Mouse (Mus musculus): ENCODE data around the gene Rundc3a. TPM values are rescaled to one million over a fixed set of nuclear protein-coding genes. Genes with fewer than 3 reads are reported as not detected.
A peak's percentile ranks its signal among the peaks of the same experiment; 100 is the strongest.

Gene Rundc3a
- polyA plus RNA-seq, 1 experiment from 2014 or later: 57.0 TPM

- H3K27me3 ChIP-seq (ENCODE audit: insufficient read depth, poor library complexity, severe bottlenecking): peaks cover 11% of the 10 kb centered on the region; the same call in 1 of the 2 replicates
- H3K4me1 ChIP-seq (replicated peaks): peaks cover 40% of the 10 kb centered on the region
- no peak overlapping the region for H3K27ac ChIP-seq
- H3K36me3 ChIP-seq: peaks cover 16% of the 10 kb centered on the region
- DNase-seq (ENCODE audit: low spot score): no peak
- no peaks in the 10 kb centered on the region for H3K9me3 ChIP-seq
- peak overlapping the region; percentile 61; the same call in 1 of the 2 replicates for H3K4me3 ChIP-seq
- 73% methylated on average over 8 of the region's 8 CpGs for WGBS
These were observed 35.9 kb downstream of the Rundc3a start for GRCm38 (mm10) chr11:102428981-102429540.

GRCm38 (mm10) chr11:102429551-102429950 is 36.3 kb downstream of the Rundc3a start:
- Histone ChIP-seq H3K4me3 (peak overlapping the region; percentile 61), H3K4me1 (replicated peaks) (peaks cover 42% of the 10 kb centered on the region), H3K36me3 (peaks cover 17% of the 10 kb centered on the region), H3K27me3 (ENCODE audit: insufficient read depth, poor library complexity, severe bottlenecking) (peaks cover 9% of the 10 kb centered on the region; the same call in 1 of the 2 replicates), H3K27ac (0 out of 2 replicates have a peak overlapping the region, but pooled peaks have one; percentile 82), H3K9me3 (no peaks in the 10 kb centered on the region)
- 46% methylated on average over 3 of the region's 3 CpGs for WGBS
- no peak for DNase-seq (ENCODE audit: low spot score)

- peaks cover 42% of the 10 kb centered on the region for H3K4me1 ChIP-seq (replicated peaks)
- DNase-seq (ENCODE audit: low spot score): peak; percentile 87
- peak within 1 kb of the TSS; percentile 82 for H3K27ac ChIP-seq
- no peaks in the 10 kb centered on the region for H3K9me3 ChIP-seq
- peaks cover 25% of the 10 kb centered on the region for H3K36me3 ChIP-seq
- peak within 1 kb of the TSS; percentile 61 for H3K4me3 ChIP-seq
- whole genome bisulfite sequencing: under 1% methylated on average over 29 of the region's 29 CpGs
- H3K27me3 ChIP-seq (ENCODE audit: insufficient read depth, poor library complexity, severe bottlenecking): peaks cover 7% of the 10 kb centered on the region; the same call in 1 of the 2 replicates
These were observed 37.2 kb downstream of the Rundc3a start, which contains the start of gene Grn for GRCm38 (mm10) chr11:102430121-102431017. TSS of gene Grn (plus strand) at chr11:102430315.

- Histone ChIP-seq H3K27ac (peak overlapping the region; percentile 82), H3K4me1 (replicated peaks) (peaks cover 42% of the 10 kb centered on the region), H3K36me3 (peaks cover 33% of the 10 kb centered on the region), H3K4me3 (peak overlapping the region; percentile 61), H3K9me3 (no peaks in the 10 kb centered on the region), H3K27me3 (ENCODE audit: insufficient read depth, poor library complexity, severe bottlenecking) (peaks cover 12% of the 10 kb centered on the region)
- DNase-seq (ENCODE audit: low spot score): peak; percentile 84
- 2% methylated on average over 7 of the region's 7 CpGs for WGBS
These were observed 37.9 kb downstream of the Rundc3a start for GRCm38 (mm10) chr11:102431018-102431645.

GRCm38 (mm10) chr11:102431728-102432114 is 38.5 kb downstream of the Rundc3a start:
- Histone ChIP-seq H3K27ac (no peak overlapping the region), H3K36me3 (peaks cover 39% of the 10 kb centered on the region), H3K4me1 (replicated peaks) (peaks cover 43% of the 10 kb centered on the region), H3K27me3 (ENCODE audit: insufficient read depth, poor library complexity, severe bottlenecking) (peaks cover 18% of the 10 kb centered on the region), H3K4me3 (no peak overlapping the region), H3K9me3 (no peaks in the 10 kb centered on the region)
- 87% methylated on average over 3 of the region's 3 CpGs for WGBS
- DNase-seq (ENCODE audit: low spot score): no peak

GRCm38 (mm10) chr11:102432115-102432843 is 39.1 kb downstream of the Rundc3a start:
- H3K36me3 ChIP-seq: peaks cover 44% of the 10 kb centered on the region
- no peak for DNase-seq (ENCODE audit: low spot score)
- H3K27ac ChIP-seq: no peak overlapping the region
- H3K9me3 ChIP-seq: no peaks in the 10 kb centered on the region
- peaks cover 24% of the 10 kb centered on the region for H3K27me3 ChIP-seq (ENCODE audit: insufficient read depth, poor library complexity, severe bottlenecking)
- H3K4me3 ChIP-seq: no peak overlapping the region
- peaks cover 49% of the 10 kb centered on the region for H3K4me1 ChIP-seq (replicated peaks)
- WGBS: 64% methylated on average over 16 of the region's 16 CpGs

- peaks cover 55% of the 10 kb centered on the region for H3K4me1 ChIP-seq (replicated peaks)
- no peak overlapping the region for H3K4me3 ChIP-seq
- H3K9me3 ChIP-seq: no peaks in the 10 kb centered on the region
- peaks cover 50% of the 10 kb centered on the region for H3K36me3 ChIP-seq
- H3K27me3 ChIP-seq (ENCODE audit: insufficient read depth, poor library complexity, severe bottlenecking): peaks cover 27% of the 10 kb centered on the region
- DNase-seq (ENCODE audit: low spot score): no peak
- WGBS: 96% methylated on average over 6 of the region's 6 CpGs
- no peak overlapping the region for H3K27ac ChIP-seq
These were observed 39.7 kb downstream of the Rundc3a start for GRCm38 (mm10) chr11:102432896-102433295.

- Histone ChIP-seq H3K4me1 (replicated peaks) (peaks cover 65% of the 10 kb centered on the region), H3K27ac (no peak overlapping the region), H3K27me3 (ENCODE audit: insufficient read depth, poor library complexity, severe bottlenecking) (peaks cover 35% of the 10 kb centered on the region), H3K36me3 (peaks cover 60% of the 10 kb centered on the region), H3K4me3 (no peak overlapping the region), H3K9me3 (no peaks in the 10 kb centered on the region)
- DNase-seq (ENCODE audit: low spot score): no peak
- WGBS: 93% methylated on average over 7 of the region's 7 CpGs
These were observed 40.7 kb downstream of the Rundc3a start for GRCm38 (mm10) chr11:102433866-102434265.

- peak; percentile 87 for DNase-seq (ENCODE audit: low spot score)
- Histone ChIP-seq H3K27me3 (ENCODE audit: insufficient read depth, poor library complexity, severe bottlenecking) (peaks cover 35% of the 10 kb centered on the region), H3K27ac (no peak overlapping the region), H3K36me3 (peaks cover 65% of the 10 kb centered on the region), H3K4me1 (replicated peaks) (peaks cover 66% of the 10 kb centered on the region), H3K9me3 (no peaks in the 10 kb centered on the region), H3K4me3 (no peak overlapping the region)
- WGBS: 10% methylated on average over 7 of the region's 7 CpGs
These were observed 41.2 kb downstream of the Rundc3a start for GRCm38 (mm10) chr11:102434406-102434805.

- H3K9me3 ChIP-seq: no peaks in the 10 kb centered on the region
- peaks cover 72% of the 10 kb centered on the region for H3K36me3 ChIP-seq
- no peak overlapping the region for H3K4me3 ChIP-seq
- H3K27me3 ChIP-seq (ENCODE audit: insufficient read depth, poor library complexity, severe bottlenecking): peaks cover 42% of the 10 kb centered on the region
- peaks cover 64% of the 10 kb centered on the region for H3K4me1 ChIP-seq (replicated peaks)
- no peak for DNase-seq (ENCODE audit: low spot score)
- no peak overlapping the region for H3K27ac ChIP-seq
- 93% methylated on average over 11 of the region's 11 CpGs for WGBS
These were observed 41.9 kb downstream of the Rundc3a start for GRCm38 (mm10) chr11:102434816-102435705.

- WGBS: 93% methylated on average over 18 of the region's 18 CpGs
- H3K27ac ChIP-seq: no peak overlapping the region
- peaks cover 80% of the 10 kb centered on the region for H3K36me3 ChIP-seq
- no peak for DNase-seq (ENCODE audit: low spot score)
- peaks cover 56% of the 10 kb centered on the region for H3K4me1 ChIP-seq (replicated peaks)
- H3K9me3 ChIP-seq: no peaks in the 10 kb centered on the region
- H3K4me3 ChIP-seq: no peak overlapping the region
- H3K27me3 ChIP-seq (ENCODE audit: insufficient read depth, poor library complexity, severe bottlenecking): peaks cover 47% of the 10 kb centered on the region
These were observed 42.7 kb downstream of the Rundc3a start for GRCm38 (mm10) chr11:102435754-102436470.

Data from hindbrain, embryonic 10.5 days (tissue).